Mouse (Mus musculus) small intestine, adult 2 months (tissue): ENCODE results near the gene Pde6h.

Experiments
- CTCF ChIP-seq: fragments of 200-500 bp; IDR thresholded peaks from 2 replicates; pipeline ENCODE4 v1.5.1; 2012; ENCODE audit warnings: low read depth, mild to moderate bottlenecking, control low read depth, inconsistent platforms, low read length, moderate library complexity, mixed read lengths; ENCODE audit not compliant: insufficient replicate concordance, insufficient read length; ENCODE audit errors: extremely low read depth
- POLR2A ChIP-seq: fragments of 200-500 bp; IDR thresholded peaks from 2 replicates; pipeline ENCODE4 v1.6.1; 2012; ENCODE audit warnings: low read depth, mild to moderate bottlenecking, control low read depth, inconsistent platforms, low read length, moderate library complexity

DNA sequence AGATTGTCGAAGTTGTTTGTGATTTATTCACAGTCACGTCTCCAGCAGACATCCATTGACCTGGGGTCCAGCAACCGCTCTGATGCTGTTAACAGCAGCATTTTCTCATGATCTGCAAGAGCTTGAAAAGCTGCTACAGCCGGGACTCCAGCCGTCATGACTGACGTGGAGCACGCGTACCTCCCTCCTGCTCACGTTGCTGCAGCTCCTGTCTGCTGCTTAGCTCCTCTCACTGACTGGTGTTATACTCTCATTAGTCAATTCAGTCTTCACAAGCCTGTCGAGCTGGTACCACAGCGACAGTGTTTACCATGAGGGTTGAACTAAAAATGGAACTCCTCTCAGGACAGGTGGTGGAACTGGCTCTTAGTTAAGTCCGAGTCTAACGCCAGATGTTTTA is 62.4 kb downstream of the Pde6h start:
- TF ChIP-seq POLR2A (no peak), CTCF (no peak)
